Mouse (Mus musculus) heart, adult 2 months (tissue): ENCODE measurements around the gene Vps26c.

Source experiments
- CTCF ChIP-seq: fragments of 200-600 bp; IDR thresholded peaks from 2 replicates; pipeline ENCODE4 v1.8.1; 2022; ENCODE audit warnings: antibody characterized with exemption, mild to moderate bottlenecking, moderate library complexity
- EP300 ChIP-seq: fragments of 200-500 bp; IDR thresholded peaks from 2 replicates; pipeline ENCODE4 v1.6.1; 2011; ENCODE audit warnings: low read depth, low read length, control low read depth; ENCODE audit not compliant: insufficient read depth
- POLR2A ChIP-seq: fragments of 200-500 bp; IDR thresholded peaks from 2 replicates; pipeline ENCODE4 v1.6.1; 2011; ENCODE audit warnings: mild to moderate bottlenecking, low read depth, low read length, control low read depth; ENCODE audit not compliant: insufficient read depth

DNA sequence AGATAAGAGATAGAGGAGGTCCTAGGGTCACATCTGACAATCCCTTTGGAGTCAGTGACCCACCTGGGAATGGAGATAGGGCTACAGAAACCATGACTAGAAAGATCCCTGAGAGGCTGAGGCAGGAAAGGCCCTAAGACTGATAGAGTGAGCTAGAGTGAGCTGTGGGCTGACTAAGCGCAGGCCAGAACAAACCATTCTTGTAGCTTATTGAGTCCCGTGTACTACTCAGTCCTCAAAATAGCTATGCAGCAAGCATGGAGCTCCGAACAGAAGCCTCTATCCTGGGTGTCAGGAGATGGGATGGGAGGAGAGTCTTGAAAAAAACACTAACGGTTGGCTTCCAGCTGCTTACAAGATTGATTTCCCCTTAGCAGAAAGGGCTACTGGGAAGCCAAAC lies 4.6 kb upstream of the Vps26c start:
- no peak for TF ChIP-seq EP300
- no peak for TF ChIP-seq POLR2A
- TF ChIP-seq CTCF: no peak
